Mouse (Mus musculus) liver, postnatal 0 days (tissue): ENCODE measurements at regions not wholly inside any gene's neighbourhood (a gene's known extent, or its start where the extent isn't known, plus 50 kb on each side); places are given as distances from the start of the nearest gene placed in this dataset.

Experiments used
- CTCF ChIP-seq: sonication (generic); IDR thresholded peaks from 2 replicates; pipeline ENCODE4 v1.5.1; 2016; ENCODE audit warnings: antibody characterized with exemption, low read depth
- EP300 ChIP-seq: IDR thresholded peaks from 2 replicates; pipeline ENCODE4 v1.6.1; 2016; ENCODE audit warnings: antibody characterized with exemption, low read depth, mild to moderate bottlenecking

DNA sequence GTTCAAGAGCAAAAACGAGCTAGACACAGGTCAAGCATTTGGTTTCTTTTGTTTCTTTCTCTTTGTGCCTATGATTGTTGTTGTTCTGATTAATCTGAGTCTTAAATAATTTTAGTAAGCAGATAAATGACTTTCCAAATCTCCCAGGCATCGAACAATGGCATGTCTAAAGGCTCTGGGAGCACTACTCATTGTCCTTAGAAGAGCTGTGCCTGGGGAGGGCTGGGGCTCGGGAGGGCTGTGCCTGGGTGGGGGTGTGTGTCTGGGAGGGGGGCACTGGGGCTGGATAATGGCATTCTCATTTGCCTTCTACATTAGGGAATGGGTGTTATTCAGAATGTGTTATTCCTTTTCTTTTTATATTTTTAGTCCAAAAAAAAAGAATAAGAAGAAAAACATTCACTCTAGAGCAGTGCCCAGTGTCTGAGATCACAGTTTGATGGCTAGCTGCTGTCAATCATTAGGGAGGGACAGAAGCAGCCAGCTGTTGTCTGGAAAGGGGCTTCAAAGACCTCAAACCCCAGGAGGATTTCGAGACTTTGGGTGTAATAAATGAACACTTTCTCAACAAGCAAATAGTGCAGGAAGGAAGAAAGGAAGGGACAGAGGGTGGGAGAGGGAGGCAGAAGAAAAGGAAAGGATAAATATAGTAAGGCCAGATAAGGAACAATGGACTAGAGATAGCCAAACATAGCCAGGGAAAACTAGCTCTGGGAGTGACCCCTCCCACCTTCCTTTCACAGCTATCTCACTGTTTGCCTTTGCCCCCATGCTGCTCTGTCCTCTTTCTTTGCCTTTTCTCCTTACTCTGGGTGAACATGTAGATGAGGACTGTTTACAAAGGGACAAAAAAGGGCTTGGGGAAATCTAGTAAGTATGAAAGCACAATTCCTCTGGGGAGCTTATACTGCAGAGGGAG is 264.2 kb upstream of the Pcsk5 start:
- no peak for TF ChIP-seq CTCF
- TF ChIP-seq EP300: no peak
